Mouse (Mus musculus): ENCODE data around the gene Gpm6b. TPM values are rescaled to one million over a fixed set of nuclear protein-coding genes. Genes with fewer than 3 reads are reported as not detected.

The Gpm6b gene
- total and polyA plus RNA-seq, 3 experiments: 6.4 to 12.5 (median 10.8) TPM

GRCm38 (mm10) chrX:166216720-166217119, 22.0 kb upstream of the Gpm6b start:
- DNase-seq: no peak
- Histone ChIP-seq H3K4me3 (no peak overlapping the region), H3K79me2 (replicated peaks; ENCODE audit: control insufficient read depth, insufficient read depth, low read length) (no peaks in the 10 kb centered on the region), H3K27me3 (ENCODE audit: control insufficient read depth, insufficient read depth, low read length) (no peaks in the 10 kb centered on the region), H3K27ac (no peak overlapping the region), H3K9ac (ENCODE audit: low read depth, low read length) (no peak overlapping the region), H3K36me3 (ENCODE audit: control insufficient read depth, insufficient read depth, low read length) (no peaks in the 10 kb centered on the region), H3K4me1 (ENCODE audit: control insufficient read depth, insufficient read depth, low read length) (no peaks in the 10 kb centered on the region)
- TF ChIP-seq EP300 (IDR thresholded peaks at IDR 0.05; ENCODE audit: insufficient read depth, low read depth, low read length): no peak
- no peak for TF ChIP-seq POLR2A (IDR thresholded peaks at IDR 0.05; ENCODE audit: insufficient read depth, low read depth, low read length)
- TF ChIP-seq CTCF (IDR thresholded peaks at IDR 0.05): no peak
- 77% methylated on average over 8 of the region's 8 CpGs for WGBS
- intact Hi-C loops (cut with DNase I): no loop called here

DNA sequence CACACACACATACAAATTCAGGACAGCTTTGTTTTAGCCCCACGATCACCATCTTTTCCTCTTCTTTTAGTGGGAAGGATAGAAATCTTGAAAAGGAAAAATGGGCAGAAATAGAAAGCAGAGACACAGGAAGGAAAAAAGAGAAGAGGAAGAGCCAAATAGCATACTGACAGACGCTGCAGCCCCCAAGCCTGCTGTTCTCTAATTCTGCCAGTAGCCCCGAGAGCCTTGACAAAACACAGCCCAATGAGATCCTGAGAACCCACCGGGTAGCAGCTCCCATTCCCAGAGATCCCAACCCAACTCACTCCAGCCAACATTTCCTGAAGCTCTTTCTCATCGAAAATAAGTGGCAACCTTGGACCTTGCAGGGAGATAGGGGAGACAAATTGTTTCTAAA, 19.4 kb upstream of the Gpm6b start:
- WGBS: 29% methylated on average over 5 of the region's 5 CpGs
- Histone ChIP-seq H3K36me3 (ENCODE audit: control insufficient read depth, insufficient read depth, low read length) (no peaks in the 10 kb centered on the region), H3K4me1 (ENCODE audit: control insufficient read depth, insufficient read depth, low read length) (no peaks in the 10 kb centered on the region), H3K27ac (no peak overlapping the region), H3K27me3 (ENCODE audit: control insufficient read depth, insufficient read depth, low read length) (no peaks in the 10 kb centered on the region), H3K9ac (ENCODE audit: low read depth, low read length) (no peak overlapping the region), H3K79me2 (replicated peaks; ENCODE audit: control insufficient read depth, insufficient read depth, low read length) (no peaks in the 10 kb centered on the region), H3K4me3 (no peak overlapping the region)
- intact Hi-C loops (cut with DNase I): no loop called here
- no peak for DNase-seq
- TF ChIP-seq EP300 (IDR thresholded peaks at IDR 0.05; ENCODE audit: insufficient read depth, low read depth, low read length) (no peak), CTCF (IDR thresholded peaks at IDR 0.05) (no peak), POLR2A (IDR thresholded peaks at IDR 0.05; ENCODE audit: insufficient read depth, low read depth, low read length) (no peak)

DNA sequence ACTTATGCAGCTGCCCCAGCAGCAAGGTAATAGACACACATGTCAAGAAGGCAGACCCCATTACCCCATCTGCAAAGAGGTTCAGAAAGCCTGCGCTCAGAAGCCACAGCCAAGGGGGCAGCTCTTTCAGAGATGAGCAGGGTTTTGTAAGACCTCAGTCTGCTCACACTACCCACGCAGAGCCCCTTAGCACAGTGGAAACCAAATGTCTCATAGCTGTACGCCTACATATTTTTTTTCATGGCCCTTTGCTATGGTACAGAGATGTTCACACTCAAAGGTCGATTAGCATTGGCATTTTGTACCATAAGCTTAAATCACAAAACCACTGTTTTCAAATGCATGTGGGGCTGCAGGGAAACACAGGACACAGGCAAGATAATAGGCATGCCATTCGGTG, 11.9 kb upstream of the Gpm6b start:
- TF ChIP-seq POLR2A (IDR thresholded peaks at IDR 0.05; ENCODE audit: insufficient read depth, low read depth, low read length) (no peak), CTCF (IDR thresholded peaks at IDR 0.05) (no peak), EP300 (IDR thresholded peaks at IDR 0.05; ENCODE audit: insufficient read depth, low read depth, low read length) (no peak)
- Histone ChIP-seq H3K4me1 (ENCODE audit: control insufficient read depth, insufficient read depth, low read length) (no peaks in the 10 kb centered on the region), H3K79me2 (replicated peaks; ENCODE audit: control insufficient read depth, insufficient read depth, low read length) (no peaks in the 10 kb centered on the region), H3K9ac (ENCODE audit: low read depth, low read length) (no peak overlapping the region), H3K27ac (no peak overlapping the region), H3K36me3 (ENCODE audit: control insufficient read depth, insufficient read depth, low read length) (no peaks in the 10 kb centered on the region), H3K27me3 (ENCODE audit: control insufficient read depth, insufficient read depth, low read length) (no peaks in the 10 kb centered on the region), H3K4me3 (no peak overlapping the region)
- DNase-seq: no peak
- intact Hi-C loops (cut with DNase I): no loop called here
- 76% methylated on average over 5 of the region's 5 CpGs for WGBS

DNA sequence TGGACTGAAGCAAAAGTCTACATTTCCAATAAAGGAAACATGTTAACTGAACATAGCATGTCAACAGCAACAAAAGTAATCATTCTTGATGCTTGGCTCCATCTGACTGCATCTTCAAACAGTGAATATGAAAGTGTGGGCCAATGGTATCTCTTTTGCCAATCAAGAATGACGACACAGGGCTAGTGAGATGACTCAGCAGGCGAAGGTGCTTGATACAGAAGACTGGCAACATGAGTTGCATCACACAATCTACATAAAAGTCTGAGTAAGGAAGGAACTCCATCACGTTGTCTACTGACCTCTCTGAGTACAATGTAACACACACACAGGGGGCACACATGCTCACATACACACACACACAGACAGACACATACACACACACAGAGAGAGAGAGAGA, 9.0 kb upstream of the Gpm6b start:
- Histone ChIP-seq H3K4me3 (no peak overlapping the region), H3K27me3 (ENCODE audit: control insufficient read depth, insufficient read depth, low read length) (no peaks in the 10 kb centered on the region), H3K27ac (no peak overlapping the region), H3K9ac (ENCODE audit: low read depth, low read length) (no peak overlapping the region), H3K79me2 (replicated peaks; ENCODE audit: control insufficient read depth, insufficient read depth, low read length) (no peaks in the 10 kb centered on the region), H3K4me1 (ENCODE audit: control insufficient read depth, insufficient read depth, low read length) (no peaks in the 10 kb centered on the region), H3K36me3 (ENCODE audit: control insufficient read depth, insufficient read depth, low read length) (no peaks in the 10 kb centered on the region)
- TF ChIP-seq POLR2A (IDR thresholded peaks at IDR 0.05; ENCODE audit: insufficient read depth, low read depth, low read length) (no peak), CTCF (IDR thresholded peaks at IDR 0.05) (no peak), EP300 (IDR thresholded peaks at IDR 0.05; ENCODE audit: insufficient read depth, low read depth, low read length) (no peak)
- no peak for DNase-seq
- intact Hi-C loops (cut with DNase I): no loop called here
- 61% methylated on average over 3 of the region's 3 CpGs for WGBS

- intact Hi-C loops (cut with DNase I): no loop called here
- no peak for TF ChIP-seq EP300 (IDR thresholded peaks at IDR 0.05; ENCODE audit: insufficient read depth, low read depth, low read length)
- no peak for TF ChIP-seq POLR2A (IDR thresholded peaks at IDR 0.05; ENCODE audit: insufficient read depth, low read depth, low read length)
- no peak for TF ChIP-seq CTCF (IDR thresholded peaks at IDR 0.05)
- WGBS: 84% methylated on average over 6 of the region's 6 CpGs
Observed at GRCm38 (mm10) chrX:166230515-166231267, 8.0 kb upstream of the Gpm6b start.

DNA sequence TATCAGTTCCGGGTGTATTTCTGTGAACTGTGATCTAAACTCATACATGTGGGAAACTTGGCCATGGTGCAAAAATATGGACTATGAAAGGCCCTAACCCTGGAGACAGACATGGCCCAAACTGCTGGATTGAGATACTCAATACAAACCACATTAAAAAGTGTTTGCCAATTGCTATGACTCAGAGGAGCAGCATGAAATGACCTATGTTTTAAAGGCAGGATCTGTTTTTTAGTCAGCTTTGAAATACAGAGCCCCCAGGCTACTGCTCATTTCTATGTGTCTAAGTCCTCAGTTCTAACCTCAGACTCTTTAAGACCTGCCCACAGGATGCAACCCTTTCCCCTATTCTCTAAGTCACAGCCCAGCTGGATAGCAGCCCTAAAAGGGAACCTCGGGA, 2.6 kb upstream of the Gpm6b start:
- intact Hi-C loops (cut with DNase I): loop anchor here (5.0 kb wide), 1 partner anchor 46 kb away; no protein-coding TSS in a partner anchor
- 45% methylated on average over 2 of the region's 2 CpGs for WGBS
- Histone ChIP-seq H3K9ac (ENCODE audit: low read depth, low read length) (no peak overlapping the region), H3K27me3 (ENCODE audit: control insufficient read depth, insufficient read depth, low read length) (no peaks in the 10 kb centered on the region), H3K79me2 (replicated peaks; ENCODE audit: control insufficient read depth, insufficient read depth, low read length) (no peaks in the 10 kb centered on the region), H3K4me1 (ENCODE audit: control insufficient read depth, insufficient read depth, low read length) (no peaks in the 10 kb centered on the region), H3K36me3 (ENCODE audit: control insufficient read depth, insufficient read depth, low read length) (no peaks in the 10 kb centered on the region), H3K27ac (no peak overlapping the region), H3K4me3 (no peak overlapping the region)
- no peak for DNase-seq
- TF ChIP-seq EP300 (IDR thresholded peaks at IDR 0.05; ENCODE audit: insufficient read depth, low read depth, low read length): no peak

More at GRCm38 (mm10) chrX:166230515-166231267, 8.0 kb upstream of the Gpm6b start:
- no peak for DNase-seq
- Histone ChIP-seq H3K27me3 (ENCODE audit: control insufficient read depth, insufficient read depth, low read length) (no peaks in the 10 kb centered on the region), H3K4me1 (ENCODE audit: control insufficient read depth, insufficient read depth, low read length) (no peaks in the 10 kb centered on the region), H3K79me2 (replicated peaks; ENCODE audit: control insufficient read depth, insufficient read depth, low read length) (no peaks in the 10 kb centered on the region), H3K36me3 (ENCODE audit: control insufficient read depth, insufficient read depth, low read length) (no peaks in the 10 kb centered on the region), H3K27ac (no peak overlapping the region), H3K9ac (ENCODE audit: low read depth, low read length) (no peak overlapping the region), H3K4me3 (no peak overlapping the region)
